Mouse (Mus musculus): ENCODE measurements at regions not wholly inside any gene's neighbourhood (a gene's known extent, or its start where the extent isn't known, plus 50 kb on each side); places are given as distances from the start of the nearest gene placed in this dataset.

DNA sequence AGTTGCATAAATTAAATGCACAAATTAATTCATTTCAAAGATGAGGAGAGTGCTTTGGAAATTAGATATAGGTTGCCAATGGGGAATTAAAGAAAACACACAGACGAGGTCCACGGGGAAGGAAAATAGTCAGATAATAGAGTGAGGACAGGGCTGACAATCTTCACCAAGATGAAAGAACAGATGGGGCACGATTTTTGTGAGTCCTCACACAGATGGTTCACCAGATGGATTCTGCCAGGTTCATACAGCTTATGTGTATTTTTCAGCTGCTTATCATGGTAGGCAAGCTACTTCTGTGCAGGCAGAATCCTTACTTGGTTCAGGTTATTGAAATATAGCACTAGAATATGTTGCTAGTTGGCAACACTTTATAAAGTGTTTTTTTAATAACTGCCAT, 1585.4 kb upstream of the Igfbp7 start:
- Histone ChIP-seq H3K27ac (no peak overlapping the region), H3K4me2 (ENCODE audit: low read depth, low read length) (no peak overlapping the region), H3K4me3 (ENCODE audit: low read length) (no peak overlapping the region), H3K36me3 (ENCODE audit: insufficient read depth, low read length) (no peaks in the 10 kb centered on the region), H3K27me3 (ENCODE audit: insufficient read depth, low read length) (no peaks in the 10 kb centered on the region), H3K9me3 (ENCODE audit: low read length) (no peaks in the 10 kb centered on the region), H3K9ac (replicated peaks; ENCODE audit: low read length) (no peak overlapping the region), H3K4me1 (ENCODE audit: insufficient read depth, low read length) (no peaks in the 10 kb centered on the region)
- WGBS: 23% methylated on average over 3 of the region's 3 CpGs
- peak; percentile 70 for ATAC-seq
- DNase-seq (ENCODE audit: low spot score): peak; percentile 71
- TF ChIP-seq CTCF (IDR thresholded peaks at IDR 0.05; ENCODE audit: low read depth): no peak

GRCm38 (mm10) chr5:78989714-78990113, 1581.9 kb upstream of the Igfbp7 start:
- no peak overlapping the region for H3K4me3 ChIP-seq (ENCODE audit: low read length)
- DNase-seq (ENCODE audit: low spot score) (no peak), ATAC-seq (no peak)
- WGBS: 81% methylated on average over 1 of the region's 1 CpGs
- H3K36me3 ChIP-seq (ENCODE audit: insufficient read depth, low read length): no peaks in the 10 kb centered on the region
- TF ChIP-seq CTCF (IDR thresholded peaks at IDR 0.05; ENCODE audit: low read depth): no peak
- no peak overlapping the region for H3K9ac ChIP-seq (replicated peaks; ENCODE audit: low read length)
- no peaks in the 10 kb centered on the region for H3K27me3 ChIP-seq (ENCODE audit: insufficient read depth, low read length)
- H3K27ac ChIP-seq: no peak overlapping the region
- H3K9me3 ChIP-seq (ENCODE audit: low read length): no peaks in the 10 kb centered on the region
- H3K4me2 ChIP-seq (ENCODE audit: low read depth, low read length): no peak overlapping the region
- H3K4me1 ChIP-seq (ENCODE audit: insufficient read depth, low read length): no peaks in the 10 kb centered on the region

DNA sequence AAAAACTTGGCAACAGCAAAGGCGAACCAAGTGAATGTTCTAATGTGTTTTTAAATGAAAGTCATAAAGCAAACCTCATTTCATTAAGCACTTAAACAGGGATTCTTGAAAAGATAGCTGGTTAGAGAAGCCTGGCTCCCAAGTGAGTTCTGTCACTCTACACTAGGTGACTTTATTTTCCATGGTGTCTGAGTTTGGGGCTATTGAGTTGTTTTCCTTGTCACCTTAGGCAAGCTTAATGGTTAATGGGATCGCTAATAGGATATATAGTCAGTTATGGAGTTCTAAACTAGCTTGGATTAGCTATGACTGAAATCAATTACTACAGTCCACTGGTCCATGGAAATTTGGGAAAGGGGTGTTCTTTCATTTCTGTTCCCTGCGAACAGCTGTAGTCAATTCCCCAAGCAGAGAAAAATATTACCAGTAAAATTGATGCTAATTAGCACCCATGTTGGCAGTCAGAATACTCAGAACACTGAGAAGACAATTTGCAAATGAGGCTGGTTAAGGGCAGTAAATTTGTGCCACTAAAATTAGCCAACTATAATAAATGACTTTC, 1568.7 kb upstream of the Igfbp7 start:
- H3K36me3 ChIP-seq (ENCODE audit: insufficient read depth, low read length): no peaks in the 10 kb centered on the region
- no peaks in the 10 kb centered on the region for H3K9me3 ChIP-seq (ENCODE audit: low read length)
- no peak for TF ChIP-seq CTCF (IDR thresholded peaks at IDR 0.05; ENCODE audit: low read depth)
- ATAC-seq: no peak
- H3K27ac ChIP-seq: no peak overlapping the region
- no peaks in the 10 kb centered on the region for H3K27me3 ChIP-seq (ENCODE audit: insufficient read depth, low read length)
- 62% methylated on average over 3 of the region's 3 CpGs for WGBS
- no peak overlapping the region for H3K4me2 ChIP-seq (ENCODE audit: low read depth, low read length)
- no peaks in the 10 kb centered on the region for H3K4me1 ChIP-seq (ENCODE audit: insufficient read depth, low read length)
- no peak for DNase-seq (ENCODE audit: low spot score)
- no peak overlapping the region for H3K9ac ChIP-seq (replicated peaks; ENCODE audit: low read length)
- H3K4me3 ChIP-seq (ENCODE audit: low read length): no peak overlapping the region

- H3K36me3 ChIP-seq (ENCODE audit: insufficient read depth, low read length): no peaks in the 10 kb centered on the region
- no peak overlapping the region for H3K4me2 ChIP-seq (ENCODE audit: low read depth, low read length)
- ATAC-seq (no peak), DNase-seq (ENCODE audit: low spot score) (no peak)
- H3K27me3 ChIP-seq (ENCODE audit: insufficient read depth, low read length): no peaks in the 10 kb centered on the region
- H3K9ac ChIP-seq (replicated peaks; ENCODE audit: low read length): no peak overlapping the region
- H3K27ac ChIP-seq: no peak overlapping the region
- H3K4me1 ChIP-seq (ENCODE audit: insufficient read depth, low read length): no peaks in the 10 kb centered on the region
- H3K9me3 ChIP-seq (ENCODE audit: low read length): no peaks in the 10 kb centered on the region
- TF ChIP-seq CTCF (IDR thresholded peaks at IDR 0.05; ENCODE audit: low read depth): no peak
- H3K4me3 ChIP-seq (ENCODE audit: low read length): no peak overlapping the region
These were observed 1537.9 kb upstream of the Igfbp7 start for GRCm38 (mm10) chr5:78945702-78946101.

DNA sequence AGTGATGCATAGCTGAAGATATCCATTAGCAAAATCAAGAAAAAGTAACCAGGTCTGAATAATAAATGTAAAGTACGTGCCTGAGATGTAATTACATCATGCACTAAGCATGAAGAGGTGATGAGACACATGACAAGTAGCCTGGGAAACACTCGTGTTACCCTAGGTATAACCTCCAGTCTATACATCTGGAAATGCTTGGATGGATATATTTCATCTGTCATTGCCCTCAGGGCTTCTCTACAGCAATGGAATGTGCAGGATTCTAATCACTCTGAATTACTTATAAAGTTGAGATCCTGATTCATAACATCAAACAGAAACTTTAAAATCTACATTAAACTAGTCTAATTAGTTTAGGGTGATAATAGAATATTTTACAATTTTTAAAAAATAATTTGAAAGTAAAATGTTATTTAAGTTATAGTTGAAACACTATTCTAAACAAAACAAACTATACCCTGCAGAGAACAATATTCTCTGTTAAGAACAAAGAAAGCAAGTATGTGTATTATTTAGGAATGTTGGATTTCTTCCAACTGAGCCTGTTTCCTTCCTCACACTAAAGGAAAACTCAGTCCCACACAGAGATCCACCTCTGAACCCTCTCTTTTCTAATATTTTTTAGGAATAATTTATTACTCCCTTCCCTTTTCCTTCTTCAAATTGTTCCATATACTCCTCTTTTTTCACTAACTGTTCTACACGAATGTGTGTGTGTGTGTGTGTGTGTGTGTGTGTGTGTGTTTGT, 1514.2 kb upstream of the Igfbp7 start:
- Histone ChIP-seq H3K4me1 (ENCODE audit: insufficient read depth, low read length) (no peaks in the 10 kb centered on the region), H3K27ac (no peak overlapping the region), H3K27me3 (ENCODE audit: insufficient read depth, low read length) (no peaks in the 10 kb centered on the region), H3K36me3 (ENCODE audit: insufficient read depth, low read length) (no peaks in the 10 kb centered on the region), H3K4me3 (ENCODE audit: low read length) (no peak overlapping the region), H3K9ac (replicated peaks; ENCODE audit: low read length) (no peak overlapping the region), H3K9me3 (ENCODE audit: low read length) (no peaks in the 10 kb centered on the region), H3K4me2 (ENCODE audit: low read depth, low read length) (no peak overlapping the region)
- 68% methylated on average over 3 of the region's 3 CpGs for whole genome bisulfite sequencing
- no peak for TF ChIP-seq CTCF (IDR thresholded peaks at IDR 0.05; ENCODE audit: low read depth)
- ATAC-seq: no peak
- no peak for DNase-seq (ENCODE audit: low spot score)

DNA sequence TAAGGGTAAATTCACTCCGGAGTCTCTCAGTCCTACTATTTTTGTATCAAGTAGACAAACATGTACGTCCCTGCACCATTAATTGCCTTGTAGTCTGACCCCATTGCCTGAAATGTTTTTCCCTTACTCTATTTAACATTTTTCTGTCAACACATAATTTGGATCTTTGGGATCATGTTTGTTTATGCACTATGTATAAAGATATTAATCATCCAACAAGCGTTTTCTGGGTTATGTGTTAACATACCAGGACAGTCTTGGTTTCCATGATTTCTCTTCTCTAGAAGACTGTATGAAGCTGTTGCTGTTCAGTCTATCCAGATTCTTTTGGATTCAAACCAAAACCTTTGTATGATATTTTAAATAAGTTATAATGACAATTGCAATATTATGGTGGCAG, 1492.3 kb upstream of the Igfbp7 start:
- H3K4me2 ChIP-seq (ENCODE audit: low read depth, low read length): no peak overlapping the region
- TF ChIP-seq CTCF (IDR thresholded peaks at IDR 0.05; ENCODE audit: low read depth): no peak
- H3K27me3 ChIP-seq (ENCODE audit: insufficient read depth, low read length): no peaks in the 10 kb centered on the region
- H3K4me3 ChIP-seq (ENCODE audit: low read length): no peak overlapping the region
- ATAC-seq (no peak), DNase-seq (ENCODE audit: low spot score) (no peak)
- no peaks in the 10 kb centered on the region for H3K36me3 ChIP-seq (ENCODE audit: insufficient read depth, low read length)
- WGBS: 92% methylated on average over 3 of the region's 3 CpGs
- no peak overlapping the region for H3K9ac ChIP-seq (replicated peaks; ENCODE audit: low read length)
- H3K4me1 ChIP-seq (ENCODE audit: insufficient read depth, low read length): no peaks in the 10 kb centered on the region
- H3K27ac ChIP-seq: no peak overlapping the region
- H3K9me3 ChIP-seq (ENCODE audit: low read length): no peaks in the 10 kb centered on the region

- WGBS: 56% methylated on average over 3 of the region's 3 CpGs
- peak; percentile 30 for DNase-seq (ENCODE audit: low spot score)
- Histone ChIP-seq H3K36me3 (ENCODE audit: insufficient read depth, low read length) (no peaks in the 10 kb centered on the region), H3K4me2 (ENCODE audit: low read depth, low read length) (no peak overlapping the region), H3K4me3 (ENCODE audit: low read length) (no peak overlapping the region), H3K27me3 (ENCODE audit: insufficient read depth, low read length) (no peaks in the 10 kb centered on the region), H3K9ac (replicated peaks; ENCODE audit: low read length) (no peak overlapping the region), H3K9me3 (ENCODE audit: low read length) (no peaks in the 10 kb centered on the region), H3K4me1 (ENCODE audit: insufficient read depth, low read length) (no peaks in the 10 kb centered on the region), H3K27ac (no peak overlapping the region)
- 0 out of 2 replicates have a peak, but pooled peaks have one; percentile 12 for ATAC-seq
- no peak for TF ChIP-seq CTCF (IDR thresholded peaks at IDR 0.05; ENCODE audit: low read depth)
These were observed 1470.9 kb upstream of the Igfbp7 start for GRCm38 (mm10) chr5:78878775-78879174.

All from hindbrain, postnatal 0 days (tissue).